Mouse (Mus musculus) WW6 (cell line): Measurements from ENCODE around the gene Ptprj.

Source experiments
- DNase-seq: peaks from one replicate; pipeline ENCODE4 v3.0.0-alpha.2; 2013; ENCODE audit warnings: low read depth, low spot score

Gene Ptprj

DNA sequence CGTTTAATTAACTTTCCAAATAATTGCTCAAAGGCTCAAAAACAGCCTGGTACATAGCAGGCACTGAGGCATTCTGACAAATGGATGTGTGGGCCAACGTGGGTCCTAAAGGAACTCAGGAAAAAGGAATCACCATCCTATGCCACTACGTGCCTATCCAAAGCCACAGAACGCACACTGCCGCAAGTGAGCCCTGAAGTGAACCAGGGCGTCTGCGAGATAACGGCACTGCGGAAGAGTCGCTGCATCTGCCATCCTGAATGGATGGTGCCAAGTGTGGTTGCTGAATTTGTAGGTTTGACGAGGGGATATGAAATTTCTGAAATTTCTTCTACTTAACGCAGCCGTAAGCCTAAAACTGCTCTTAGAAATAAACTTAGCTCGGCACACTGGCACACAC lies 54.6 kb downstream of the Ptprj start:
- DNase-seq, result no peak

DNA sequence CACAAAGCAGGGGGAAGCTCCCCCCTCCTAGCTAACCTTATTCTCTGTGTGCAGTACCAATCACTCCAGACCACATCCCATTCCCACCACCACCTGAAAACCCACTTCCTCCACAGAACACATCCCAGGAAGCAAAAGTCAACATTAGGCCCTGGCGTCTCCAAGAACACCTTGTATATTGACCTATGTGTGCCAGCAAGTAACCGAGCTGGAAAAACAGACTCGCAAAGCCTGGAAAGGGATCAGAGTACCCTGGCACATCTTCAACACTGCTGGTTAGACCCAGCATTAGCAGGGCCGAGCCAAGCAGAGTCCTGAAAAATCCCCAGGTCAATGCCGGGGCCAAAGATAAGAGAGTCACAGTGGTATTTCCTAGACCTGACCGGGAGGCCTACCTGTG lies 58.0 kb downstream of the Ptprj start:
- no peak for DNase-seq

DNA sequence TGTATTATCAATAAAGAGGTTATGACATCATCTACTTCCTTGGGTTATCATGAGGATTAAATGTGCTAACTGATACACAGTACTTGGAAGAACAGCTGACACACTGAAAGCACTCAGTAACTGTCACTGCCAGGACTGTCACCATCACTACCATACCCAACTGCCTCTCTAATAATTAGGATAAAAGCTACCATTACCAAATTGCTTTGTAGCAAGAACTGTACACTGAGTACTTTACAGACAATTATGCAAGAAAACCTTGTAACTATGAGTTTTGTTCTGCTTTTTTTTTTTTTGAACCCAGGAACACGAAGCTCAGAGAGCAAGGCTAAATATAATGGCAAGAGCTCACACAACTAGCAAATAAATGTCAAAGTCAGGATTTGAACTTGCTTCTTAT lies 58.5 kb downstream of the Ptprj start:
- DNase-seq, result no peak

DNA sequence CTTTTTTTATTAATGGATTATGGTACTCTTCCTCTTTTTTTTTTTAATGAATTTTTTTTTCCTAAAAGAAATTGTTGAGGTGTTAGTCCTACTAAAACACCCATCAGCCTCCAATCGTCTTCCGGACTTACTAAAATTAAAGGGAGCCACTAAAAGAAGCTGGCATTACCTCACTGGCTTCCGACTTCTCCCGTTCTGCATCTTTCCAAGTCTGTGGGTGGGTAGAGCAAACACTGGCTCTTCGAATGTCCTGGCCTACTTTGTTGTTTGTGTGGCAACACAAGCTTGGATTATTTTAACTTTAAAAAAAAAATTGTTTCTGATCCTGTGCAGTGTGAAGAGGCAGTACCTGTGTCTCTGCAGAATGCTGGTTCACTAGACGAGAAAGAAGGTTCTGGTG lies 62.2 kb downstream of the Ptprj start:
- no peak for DNase-seq

DNA sequence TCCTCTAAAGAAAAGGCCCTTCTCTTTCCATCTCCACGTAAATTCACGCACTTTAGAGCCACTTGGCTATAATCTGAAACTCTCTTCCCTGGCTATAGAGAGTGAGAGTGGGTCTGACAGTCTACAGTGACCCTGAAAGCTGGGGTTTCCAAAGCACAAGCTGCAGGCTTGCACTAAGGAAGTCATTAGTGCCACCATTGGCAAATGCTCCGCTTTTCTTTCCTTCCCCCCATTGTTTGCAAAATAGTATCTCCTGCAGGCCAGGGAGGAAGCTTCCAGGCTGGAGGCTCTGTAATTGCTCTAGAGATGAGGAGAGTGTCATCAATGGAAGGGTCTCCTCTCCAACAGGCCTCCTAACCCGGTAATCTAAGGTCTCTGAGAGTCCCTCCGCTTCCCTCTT lies 65.5 kb downstream of the Ptprj start:
- no peak for DNase-seq

DNA sequence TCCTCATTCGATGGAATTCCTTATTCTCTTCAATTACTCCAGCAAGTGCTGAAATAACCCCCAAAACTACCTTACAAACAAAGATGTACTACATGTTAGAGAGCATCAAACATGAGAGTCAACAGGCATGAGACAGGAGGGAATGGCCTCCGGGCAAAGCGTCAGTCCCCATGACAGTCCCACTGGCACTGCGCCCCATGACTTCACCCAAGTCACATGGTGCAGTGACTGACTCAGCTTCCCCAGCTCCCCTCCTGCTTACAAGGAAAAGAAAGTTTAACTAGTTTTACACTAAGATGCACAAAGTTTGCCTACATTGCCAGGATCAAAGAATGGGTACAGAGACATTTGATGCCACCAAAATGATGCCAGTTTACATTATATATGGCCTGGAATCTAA lies 71.2 kb downstream of the Ptprj start:
- DNase-seq, result no peak

DNA sequence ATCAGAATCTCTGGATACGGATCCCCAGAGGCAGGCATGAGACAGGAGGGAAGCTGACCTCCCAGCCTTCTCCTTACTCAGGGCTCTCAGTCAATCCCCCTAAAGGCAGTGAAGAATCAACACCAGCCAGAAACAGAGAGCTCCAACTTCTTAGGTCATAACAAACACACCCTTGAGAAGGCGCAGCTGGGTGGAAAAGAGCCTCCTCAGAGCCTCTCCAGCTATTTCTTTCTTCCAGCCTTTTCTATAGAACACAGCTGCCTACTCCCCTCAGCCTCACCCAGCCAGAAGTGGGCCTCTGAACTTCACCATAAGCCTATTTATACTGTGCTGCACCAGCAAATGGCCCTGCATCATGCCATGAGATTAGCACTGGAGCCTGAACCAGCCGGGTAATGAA lies 74.3 kb downstream of the Ptprj start:
- no peak for DNase-seq

DNA sequence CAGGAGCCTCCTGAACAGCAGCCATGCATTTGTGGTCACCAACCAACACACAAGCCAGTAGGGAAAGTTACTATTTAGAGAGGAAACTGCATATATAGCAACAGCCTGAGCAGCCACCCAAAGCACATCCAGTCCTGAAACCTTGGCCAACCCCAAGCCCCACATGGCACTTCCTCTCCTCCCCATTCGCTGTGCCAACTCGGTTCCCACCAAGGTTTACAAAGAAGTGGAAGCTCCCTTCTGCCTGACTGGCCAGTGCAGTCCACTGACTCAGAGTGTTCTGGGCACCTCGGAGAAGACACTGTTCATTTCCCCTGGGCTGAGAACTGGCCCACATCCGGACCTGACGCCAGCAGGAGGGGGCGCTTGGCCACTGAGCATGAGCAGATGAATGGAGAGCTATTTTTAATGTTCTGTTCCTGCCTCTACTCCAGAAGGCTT lies 75.7 kb downstream of the Ptprj start:
- DNase-seq, result no peak

DNA sequence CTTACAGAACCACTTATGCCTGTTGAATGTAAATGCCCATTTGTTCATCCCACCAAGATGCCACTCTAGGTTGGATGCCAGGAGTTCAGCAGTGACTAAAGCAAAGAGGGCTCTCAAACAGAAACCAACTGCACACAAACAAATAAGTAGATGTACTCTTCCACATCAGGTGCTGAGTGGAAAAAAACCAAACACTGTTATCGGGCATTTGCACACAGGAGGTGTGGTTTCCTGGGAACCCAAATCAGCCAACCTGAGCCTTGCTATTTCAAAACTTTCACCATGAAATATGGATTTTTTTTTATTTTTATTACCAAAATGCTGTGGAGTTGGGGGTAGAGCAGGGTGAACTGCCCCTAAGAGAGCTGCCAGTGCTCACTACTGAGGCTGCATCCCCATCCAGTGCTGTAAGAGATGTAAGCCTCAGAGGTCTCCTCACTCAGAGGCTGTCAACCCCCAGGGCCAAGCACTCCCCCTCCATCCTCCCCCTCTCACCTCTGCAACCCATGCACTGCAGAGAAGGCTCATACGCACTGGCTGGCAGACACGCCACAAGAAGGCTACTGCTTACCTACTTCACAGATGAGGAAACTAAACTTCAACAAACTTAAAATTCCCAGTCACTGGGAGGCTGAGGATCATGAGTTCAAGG lies 77.1 kb downstream of the Ptprj start:
- no peak for DNase-seq

DNA sequence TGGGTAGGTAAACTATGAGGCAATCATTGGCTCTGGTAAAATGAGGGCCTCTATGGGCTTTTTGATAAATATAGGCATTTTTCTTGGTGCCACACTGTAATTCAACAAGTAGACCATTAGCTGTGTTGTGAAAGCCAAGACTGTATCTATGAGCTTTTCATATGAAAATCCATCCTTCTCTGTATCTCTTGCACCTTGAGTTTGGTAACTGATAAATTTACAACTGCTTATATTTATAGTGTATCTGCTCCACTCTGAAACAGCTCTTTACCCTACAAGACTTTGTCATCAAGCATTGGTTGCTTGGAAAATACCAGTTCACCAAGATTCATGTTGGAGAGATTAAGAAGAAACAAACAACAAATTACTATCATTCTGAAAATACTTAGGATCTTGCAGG lies 77.7 kb downstream of the Ptprj start:
- DNase-seq, result no peak

DNA sequence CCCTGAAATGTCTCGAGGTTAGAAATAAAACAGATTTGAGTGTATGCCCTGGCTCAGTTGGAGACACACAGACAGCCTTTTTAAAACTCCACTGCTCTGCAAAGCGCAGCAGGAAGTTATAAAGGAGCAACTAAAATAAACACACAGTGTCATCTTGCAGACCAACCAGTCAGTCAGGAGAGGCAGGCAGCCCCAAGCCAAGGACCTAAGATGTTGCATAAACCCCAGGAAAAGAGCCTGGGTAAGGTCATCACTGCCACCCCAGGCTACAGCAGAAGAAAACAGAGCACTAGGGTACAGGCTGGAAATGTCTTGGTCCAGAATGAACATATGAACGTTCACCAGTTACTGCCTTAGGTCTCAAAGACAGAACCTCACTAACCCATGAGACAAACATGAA lies 78.7 kb downstream of the Ptprj start:
- DNase-seq, result no peak

DNA sequence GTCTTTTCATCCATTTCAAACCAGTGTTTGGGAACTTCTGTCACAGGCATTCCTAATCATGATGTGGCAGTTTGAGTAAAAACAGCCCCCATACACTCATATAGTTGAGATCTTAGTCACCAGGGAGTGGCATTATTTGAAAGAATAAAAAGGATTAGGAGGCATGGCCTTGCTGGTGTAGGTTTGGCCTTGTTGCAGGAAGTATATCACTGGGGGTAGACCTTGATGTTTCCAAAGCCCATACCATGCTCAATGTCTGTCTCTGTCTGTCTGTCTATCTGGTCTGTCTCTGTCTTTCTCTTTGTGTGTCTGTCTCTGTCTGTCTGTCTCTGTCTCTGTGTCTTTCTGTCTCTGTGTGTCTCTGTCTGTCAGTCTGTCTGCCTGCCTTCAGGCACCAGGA lies 79.6 kb downstream of the Ptprj start:
- DNase-seq, result no peak

DNA sequence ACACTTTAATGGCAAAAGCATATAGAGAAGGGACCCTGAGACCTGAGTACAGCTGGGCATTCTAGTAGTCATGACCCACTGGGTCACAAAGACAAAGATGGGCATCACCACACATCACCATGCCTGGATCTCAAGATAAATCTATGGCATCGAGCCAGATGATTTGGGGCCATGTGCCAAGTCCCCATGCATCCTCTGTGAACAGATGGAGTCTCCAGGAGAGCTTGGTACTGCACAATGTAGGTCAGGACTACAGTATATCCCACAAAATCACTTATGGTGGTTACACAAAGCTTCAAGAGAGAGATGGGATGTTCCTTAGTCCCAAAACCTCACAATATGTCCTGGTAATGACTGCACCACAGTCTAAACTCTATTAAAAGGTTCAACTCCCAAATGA lies 81.4 kb downstream of the Ptprj start:
- no peak for DNase-seq

DNA sequence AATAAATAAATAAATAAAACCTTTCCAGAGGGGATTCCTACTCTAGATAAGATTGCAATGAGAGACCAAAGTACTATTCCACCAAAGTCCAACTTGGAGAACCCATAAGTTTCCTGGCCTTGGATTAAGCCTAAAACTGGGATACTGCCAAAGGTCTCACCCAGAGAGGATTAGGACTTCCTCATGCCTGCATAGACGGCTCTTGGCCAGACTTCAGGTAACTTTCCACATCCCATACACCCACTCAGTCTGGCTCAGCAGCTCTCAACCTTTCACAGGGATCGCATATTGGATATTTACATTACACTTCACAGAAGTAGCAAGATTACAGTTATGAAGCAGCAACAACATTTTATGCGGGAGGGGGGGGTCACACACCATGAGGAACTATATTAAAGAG lies 82.9 kb downstream of the Ptprj start:
- DNase-seq, result no peak

DNA sequence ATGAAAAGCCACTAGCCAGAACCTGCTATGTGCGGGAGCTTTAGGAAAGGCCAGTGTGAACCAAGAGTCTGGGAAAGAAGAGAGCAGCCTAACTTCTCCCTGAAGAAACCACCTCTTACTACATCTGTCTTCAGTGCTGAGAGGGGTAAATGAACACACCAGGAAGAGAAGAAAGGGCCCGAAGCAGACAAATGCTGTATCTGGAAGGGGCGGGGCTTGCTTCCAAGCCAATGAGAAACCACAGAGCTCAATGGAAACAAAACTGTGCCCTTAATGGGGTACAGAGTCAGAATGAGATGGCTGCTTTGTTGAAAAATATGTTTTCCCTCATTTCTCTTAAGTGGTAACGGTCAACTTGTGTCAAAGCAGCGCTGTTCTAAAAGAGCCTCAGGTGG lies 83.8 kb downstream of the Ptprj start:
- no peak for DNase-seq

DNA sequence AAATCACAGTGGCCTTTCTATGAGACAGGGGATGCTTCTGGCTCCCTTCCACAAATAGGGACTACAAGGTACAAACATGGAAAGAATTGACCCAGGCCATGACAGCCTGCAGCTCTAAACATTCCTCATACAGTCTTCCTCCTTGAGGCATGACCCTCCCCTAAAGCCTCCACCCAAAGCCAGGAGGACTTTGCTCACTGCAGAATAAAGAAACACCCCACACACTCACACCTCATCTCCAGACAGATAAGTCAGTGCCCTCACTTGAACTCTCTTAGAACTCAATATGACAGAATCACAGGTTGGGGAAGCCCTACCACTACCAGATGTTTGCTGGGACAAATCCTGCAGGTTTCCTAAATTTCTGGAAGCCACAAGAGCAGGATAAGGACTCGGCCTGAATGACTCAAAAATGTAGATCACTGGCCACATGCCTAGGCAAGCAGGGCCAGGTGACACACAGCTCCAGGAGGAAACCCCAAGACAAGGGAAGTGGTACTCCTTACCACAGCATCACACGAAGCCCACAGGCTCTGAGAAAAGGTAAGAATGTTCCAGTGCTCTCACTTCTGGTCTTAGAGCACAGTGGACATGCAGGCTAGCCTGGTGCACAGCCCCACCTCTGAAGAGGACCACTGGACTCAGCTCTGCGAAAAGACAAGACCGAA lies 84.3 kb downstream of the Ptprj start:
- no peak for DNase-seq

DNA sequence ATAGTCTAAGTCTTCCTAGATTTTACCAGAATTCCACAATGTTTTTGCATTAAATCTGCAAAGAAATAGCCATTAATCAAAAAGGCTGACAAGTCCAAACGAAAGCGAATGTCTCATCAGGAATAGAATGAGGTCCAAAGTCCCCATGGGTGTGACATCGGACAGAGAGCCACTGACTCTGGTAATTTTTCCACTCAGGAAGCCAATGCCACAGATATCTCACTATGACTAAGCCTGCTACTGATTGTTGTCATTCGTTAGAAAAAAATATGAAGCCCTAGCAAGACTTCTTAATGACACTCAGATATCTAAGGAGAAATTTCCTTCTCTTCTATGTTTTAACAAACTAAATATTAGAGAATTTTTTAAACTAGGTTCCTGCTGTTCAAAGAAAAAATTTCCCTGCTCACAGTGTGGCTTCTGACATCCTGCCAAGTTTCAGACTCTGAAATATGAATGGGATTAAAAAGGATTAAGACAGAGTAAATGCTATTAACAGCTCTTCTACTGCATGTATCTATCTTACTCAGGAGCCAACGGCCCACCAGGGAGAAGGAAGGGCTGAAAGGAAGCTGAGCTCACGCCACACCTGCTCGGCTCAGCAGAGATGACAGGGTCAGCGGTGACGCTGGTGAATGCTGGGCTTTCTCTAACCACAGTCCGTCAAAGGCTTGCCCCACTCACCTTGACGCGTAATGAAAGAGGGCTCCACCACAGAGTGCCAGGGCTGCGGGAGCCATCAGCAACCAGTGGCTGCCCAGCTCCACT lies 90.0 kb downstream of the Ptprj start:
- no peak for DNase-seq

DNA sequence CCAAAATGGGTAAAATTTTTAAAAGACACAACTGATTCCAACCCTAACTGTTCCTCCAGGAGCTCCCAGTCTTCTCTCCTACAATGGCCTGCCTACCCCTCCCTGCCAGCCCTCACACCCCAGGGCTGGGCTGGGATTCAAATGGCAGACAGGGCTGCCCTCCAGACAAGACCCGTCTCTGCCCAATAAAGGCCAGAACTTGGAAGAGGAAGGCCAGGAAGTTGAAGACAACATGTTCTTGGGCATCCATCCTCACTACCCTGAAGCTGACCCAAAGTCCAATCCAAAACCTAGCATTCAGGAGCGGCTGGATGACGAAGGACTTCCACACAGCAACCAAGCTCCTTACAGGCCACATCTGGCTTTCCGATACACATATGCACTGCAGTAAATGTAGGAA lies 90.6 kb downstream of the Ptprj start:
- DNase-seq, result no peak

DNA sequence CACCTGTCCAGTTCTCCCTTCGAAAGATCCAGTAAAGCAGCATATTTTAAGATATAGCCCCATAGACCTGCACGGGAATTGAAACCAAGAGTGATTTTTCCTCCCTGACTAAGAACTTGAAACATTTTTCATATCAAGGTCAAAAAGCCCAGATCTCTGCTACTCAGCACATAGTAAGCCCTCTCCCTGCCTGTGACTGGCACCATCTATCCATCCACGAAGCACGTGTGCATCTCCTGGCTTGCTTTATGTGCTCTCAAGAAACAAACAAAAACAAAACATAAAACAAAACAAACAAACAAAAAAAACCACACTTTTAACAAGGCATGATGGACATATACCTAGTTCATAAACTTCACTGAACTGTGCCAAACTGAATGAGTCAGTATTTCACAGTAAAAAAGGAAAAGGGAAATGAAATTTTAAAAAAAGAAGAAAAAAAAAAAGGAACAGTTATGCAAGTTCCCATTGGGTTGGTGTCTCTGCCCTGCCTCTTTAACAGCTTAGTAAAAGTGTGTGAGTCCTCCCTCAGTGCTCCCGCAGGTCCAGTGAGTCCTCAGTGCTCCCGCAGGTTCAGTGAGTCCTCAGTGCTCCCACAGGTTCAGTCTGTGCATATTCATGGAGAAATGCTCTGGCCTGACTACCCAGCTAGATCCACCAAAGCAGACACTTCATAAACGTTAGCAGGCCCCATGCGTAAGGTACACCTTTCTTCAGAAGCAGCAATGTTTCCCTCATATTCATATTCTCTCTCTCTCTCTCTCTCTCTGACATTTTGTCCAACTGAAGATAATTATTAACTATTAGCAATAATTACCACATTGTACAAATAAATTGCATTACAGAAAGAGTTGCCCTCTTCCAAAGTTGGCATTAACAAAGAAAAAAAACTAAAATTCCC lies 91.5 kb downstream of the Ptprj start:
- no peak for DNase-seq

DNA sequence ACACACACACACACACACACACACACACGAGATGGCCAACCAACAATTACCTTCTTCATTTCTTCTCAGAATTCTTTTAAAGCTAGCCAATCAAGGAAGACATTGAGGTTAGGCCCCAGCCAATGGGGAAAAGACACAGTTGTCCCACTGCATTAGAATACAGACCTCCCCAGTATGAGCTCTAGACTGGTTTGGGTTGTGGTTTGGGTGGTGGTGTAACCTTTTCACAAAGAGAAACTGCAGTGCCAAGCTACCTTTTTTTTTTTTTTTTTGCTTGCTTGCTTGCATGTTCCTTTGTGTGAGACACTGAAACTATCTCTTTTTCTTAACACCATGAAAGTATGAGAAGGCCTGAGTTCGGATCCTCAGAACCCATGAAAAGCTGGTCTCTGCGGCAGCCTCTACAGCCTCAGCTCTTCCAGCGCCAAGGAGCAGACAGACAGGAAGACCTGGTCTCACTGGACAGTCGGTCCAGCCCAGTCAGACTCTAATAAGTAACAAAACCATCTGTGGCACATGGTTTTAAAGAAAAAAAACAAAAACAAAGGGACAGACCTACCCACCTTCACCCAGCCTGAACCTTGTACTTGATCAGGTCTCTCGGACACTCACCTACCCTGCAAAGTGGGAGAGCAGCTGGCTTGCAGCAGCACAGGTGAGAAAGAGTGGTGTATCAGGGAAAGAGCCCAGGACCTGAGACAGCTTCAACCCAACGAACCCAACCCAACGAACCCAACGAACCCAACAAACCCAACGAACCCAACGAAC lies 92.8 kb downstream of the Ptprj start:
- DNase-seq, result no peak

DNA sequence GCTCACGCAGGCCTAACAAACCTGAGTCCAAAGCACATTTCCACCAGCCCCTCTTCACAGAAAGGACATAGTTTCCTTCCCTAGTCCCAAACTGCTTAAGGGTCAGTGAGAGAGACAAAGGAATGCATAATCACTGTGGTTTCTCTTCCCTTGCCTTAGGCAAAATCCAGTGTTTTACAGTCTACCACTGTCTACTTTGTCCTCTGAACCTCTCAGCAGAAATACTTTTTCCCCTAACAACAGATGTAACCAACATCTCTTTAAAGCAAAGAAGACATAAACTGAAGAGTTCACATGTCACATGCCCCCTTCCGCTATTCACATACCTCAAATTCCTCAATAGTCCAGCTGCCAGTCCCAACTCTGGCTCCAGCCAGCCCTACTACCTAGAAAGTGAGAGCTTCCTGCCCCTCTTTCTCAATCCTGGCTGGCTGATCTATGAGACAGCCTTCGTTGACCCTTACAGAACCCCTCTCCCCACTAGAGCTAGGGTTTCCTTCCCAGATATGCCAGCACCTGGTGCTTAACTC lies 94.2 kb downstream of the Ptprj start:
- no peak for DNase-seq
